In the genomic region with DNA sequence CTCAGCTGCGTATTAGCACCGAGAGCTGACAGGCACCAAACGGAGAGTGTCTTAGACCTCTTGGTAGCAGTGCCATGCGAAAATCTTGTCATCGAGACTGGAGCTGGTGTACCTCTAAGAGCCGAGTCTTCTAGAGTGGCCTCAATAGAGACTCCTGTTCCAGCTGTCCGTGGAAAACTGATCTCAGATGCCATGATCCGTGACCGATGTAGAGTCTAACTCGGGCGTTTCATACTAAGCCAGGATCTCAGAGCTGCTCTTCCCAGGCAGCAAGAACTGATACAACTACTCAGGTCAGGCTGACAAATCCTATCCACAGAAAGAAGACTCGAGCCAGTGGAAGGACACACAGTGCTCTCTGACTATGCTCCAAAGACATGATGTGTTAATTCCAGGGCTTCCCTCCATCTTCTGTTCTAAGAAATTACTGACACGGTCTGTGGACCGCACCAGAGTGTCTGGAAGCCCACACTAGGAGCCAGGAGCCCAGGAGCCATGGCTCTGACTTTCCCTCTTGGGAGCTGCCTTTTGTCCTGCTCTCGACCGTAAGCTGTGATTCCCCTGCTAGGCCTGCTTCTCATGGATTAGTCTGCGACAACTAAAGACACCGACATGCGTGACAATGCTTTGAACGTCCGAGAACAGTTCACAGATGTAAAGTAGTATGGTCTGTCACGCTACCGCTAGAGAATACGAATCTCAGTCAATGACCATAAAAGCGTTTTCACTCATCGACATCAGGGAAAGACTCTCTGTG, we compare ENCODE assay signal across 17 mouse cellular contexts.
DNase-seq lines count a peak whose midpoint lies in the region; ATAC-seq and TF ChIP-seq lines count a peak whose summit lies in the region.
"Had no signal": no experiment of that assay in that cellular context is flagged by ENCODE, and none has a peak within 500 bp of the region (broad histone marks: within the 10 kb centered on the region; RNA-seq: fewer than 3 reads in every experiment).

No protein-coding gene starts in this region.

- no peak overlapping the region for H3K9ac ChIP-seq in heart, embryonic 11.5 days (ENCODE audit: low read depth, low read length)
- no peak overlapping the region for H3K9ac ChIP-seq in heart, adult 2 months (ENCODE audit: low read depth, low read length)
- H3K9ac ChIP-seq in lung, embryonic 16.5 days (ENCODE audit: low read length), result no peak overlapping the region
- H3K9ac ChIP-seq in midbrain, embryonic 13.5 days (replicated peaks), result no peak overlapping the region
- H3K9ac ChIP-seq: hindbrain, embryonic 13.5 days; intestine, embryonic 15.5 days; neural tube, embryonic 12.5 days had no signal

- peaks cover 9% of the 10 kb centered on the region for H3K79me2 ChIP-seq in heart, adult 2 months (replicated peaks; ENCODE audit: control insufficient read depth, insufficient read depth, low read length)

- H3K27me3 ChIP-seq in heart, embryonic 11.5 days (ENCODE audit: control insufficient read depth, insufficient read depth, low read length), result no peaks in the 10 kb centered on the region
- H3K27me3 ChIP-seq in heart, adult 2 months (ENCODE audit: control insufficient read depth, insufficient read depth, low read length), result no peaks in the 10 kb centered on the region
- no peaks in the 10 kb centered on the region for H3K27me3 ChIP-seq in lung, embryonic 16.5 days (ENCODE audit: control insufficient read depth, insufficient read depth, low read depth, low read length)
- H3K27me3 ChIP-seq in midbrain, embryonic 13.5 days, result no peaks in the 10 kb centered on the region
- H3K27me3 ChIP-seq: hindbrain, embryonic 13.5 days; intestine, embryonic 15.5 days; neural tube, embryonic 12.5 days; Patski had no signal

- no peak for TF ChIP-seq POLR2A in heart, adult 2 months (IDR thresholded peaks at IDR 0.05; ENCODE audit: insufficient read depth, low read depth, low read length)

- no peak for ATAC-seq in heart, embryonic 11.5 days (replicated peaks; ENCODE audit: insufficient number of reproducible peaks, low FRiP score, low TSS enrichment)
- ATAC-seq in lung, embryonic 16.5 days (ENCODE audit: low read depth), result no peak
- ATAC-seq in midbrain, embryonic 13.5 days, result peak; percentile 43; the same call in 1 of the 2 replicates
- ATAC-seq: intestine, embryonic 15.5 days; Patski had no signal

- peaks cover 12% of the 10 kb centered on the region for H3K4me1 ChIP-seq in heart, embryonic 11.5 days (ENCODE audit: control insufficient read depth, insufficient read depth, low read length)
- peaks cover 26% of the 10 kb centered on the region for H3K4me1 ChIP-seq in heart, adult 2 months (ENCODE audit: control insufficient read depth, insufficient read depth, low read length)
- peaks cover 50% of the 10 kb centered on the region for H3K4me1 ChIP-seq in lung, embryonic 16.5 days (replicated peaks; ENCODE audit: control insufficient read depth, insufficient read depth, low read length)
- H3K4me1 ChIP-seq in midbrain, embryonic 13.5 days (replicated peaks), result peaks cover 16% of the 10 kb centered on the region
- H3K4me1 ChIP-seq: neural tube, embryonic 12.5 days had no signal

- no peak for TF ChIP-seq CTCF in heart, adult 2 months (IDR thresholded peaks at IDR 0.05)

- no peak overlapping the region for H3K4me3 ChIP-seq in heart, embryonic 11.5 days (ENCODE audit: low read depth, low read length)
- no peak overlapping the region for H3K4me3 ChIP-seq in heart, adult 2 months
- no peak overlapping the region for H3K4me3 ChIP-seq in lung, embryonic 16.5 days (ENCODE audit: low read length)
- no peak overlapping the region for H3K4me3 ChIP-seq in midbrain, embryonic 13.5 days (replicated peaks)
- H3K4me3 ChIP-seq: hindbrain, embryonic 13.5 days; intestine, embryonic 15.5 days; neural tube, embryonic 12.5 days had no signal

- H3K36me3 ChIP-seq in heart, embryonic 11.5 days (ENCODE audit: control insufficient read depth, insufficient read depth, low read length), result no peaks in the 10 kb centered on the region
- peaks cover 36% of the 10 kb centered on the region for H3K36me3 ChIP-seq in heart, adult 2 months (ENCODE audit: control insufficient read depth, insufficient read depth, low read length)
- peaks cover 8% of the 10 kb centered on the region for H3K36me3 ChIP-seq in lung, embryonic 16.5 days (ENCODE audit: control insufficient read depth, insufficient read depth, low read length)
- no peaks in the 10 kb centered on the region for H3K36me3 ChIP-seq in midbrain, embryonic 13.5 days
- H3K36me3 ChIP-seq: hindbrain, embryonic 13.5 days; intestine, embryonic 15.5 days; neural tube, embryonic 12.5 days had no signal

- no peak for DNase-seq in heart, adult 2 months
- DNase-seq in kidney, adult 9 months, result peak; percentile 35
- no peak for DNase-seq in kidney, adult 11 months
- no peak for DNase-seq in lung, adult 18-20 months
- DNase-seq: B cell, adult 2 months; cerebellum, adult 9-11 months; embryo, embryonic 11 days; gastrocnemius, postnatal 25 days; thymus, postnatal 4 days had no signal

- intact Hi-C loops in heart, adult 2 months (cut with DNase I), result no loop called here

- no peak overlapping the region for H3K4me2 ChIP-seq in heart, embryonic 11.5 days
- no peak overlapping the region for H3K4me2 ChIP-seq in lung, embryonic 16.5 days (ENCODE audit: low read depth, low read length)
- no peak overlapping the region for H3K4me2 ChIP-seq in midbrain, embryonic 13.5 days (replicated peaks)
- H3K4me2 ChIP-seq: hindbrain, embryonic 13.5 days; intestine, embryonic 15.5 days; liver, embryonic 11.5 days; neural tube, embryonic 12.5 days had no signal

- no peak for TF ChIP-seq EP300 in heart, adult 2 months (IDR thresholded peaks at IDR 0.05; ENCODE audit: insufficient read depth, low read depth, low read length)

- H3K9me3 ChIP-seq in heart, embryonic 11.5 days (replicated peaks; ENCODE audit: control insufficient read depth, low read length), result no peaks in the 10 kb centered on the region
- no peaks in the 10 kb centered on the region for H3K9me3 ChIP-seq in lung, embryonic 16.5 days (ENCODE audit: control insufficient read depth, low read length)
- no peaks in the 10 kb centered on the region for H3K9me3 ChIP-seq in midbrain, embryonic 13.5 days
- H3K9me3 ChIP-seq: hindbrain, embryonic 13.5 days; intestine, embryonic 15.5 days; neural tube, embryonic 12.5 days had no signal

- peak overlapping the region; percentile 37; the same call in 1 of the 2 replicates for H3K27ac ChIP-seq in heart, embryonic 11.5 days (ENCODE audit: low read depth, low read length)
- H3K27ac ChIP-seq in heart, adult 2 months, result no peak overlapping the region
- 0 out of 2 replicates have a peak overlapping the region, but pooled peaks have one; percentile 1 for H3K27ac ChIP-seq in lung, embryonic 16.5 days (ENCODE audit: low read length)
- H3K27ac ChIP-seq in midbrain, embryonic 13.5 days, result no peak overlapping the region
- H3K27ac ChIP-seq: hindbrain, embryonic 13.5 days; intestine, embryonic 15.5 days; neural tube, embryonic 12.5 days had no signal

- WGBS in heart, embryonic 11.5 days (ENCODE audit: insufficient replicate concordance), result 75% methylated on average over 26 of the region's 26 CpGs
- WGBS in heart, adult 2 months, result 81% methylated on average over 26 of the region's 26 CpGs
- WGBS in lung, embryonic 16.5 days, result 79% methylated on average over 26 of the region's 26 CpGs
- WGBS in midbrain, embryonic 13.5 days, result 60% methylated on average over 26 of the region's 26 CpGs

Comparison
In these comparisons a context has a peak if more than half of its experiments do, and no peak if none do; other contexts are left out.
1. H3K27ac ChIP-seq: peak in heart, embryonic 11.5 days (single experiment) and lung, embryonic 16.5 days (single experiment); none in heart, adult 2 months (single experiment) and midbrain, embryonic 13.5 days (single experiment).